Mouse (Mus musculus) small intestine, adult 2 months (tissue): ENCODE measurements around the gene Olfr836.
"Not testable (repeated sequence)": the region's sequence is repeated elsewhere in the genome, so short reads cannot be mapped to it uniquely, and the experiment has no call there.

Source experiments
- CTCF ChIP-seq: fragments of 200-500 bp; IDR thresholded peaks from 2 replicates; pipeline ENCODE4 v1.5.1; 2012; ENCODE audit warnings: low read depth, mild to moderate bottlenecking, control low read depth, inconsistent platforms, low read length, moderate library complexity, mixed read lengths; ENCODE audit not compliant: insufficient replicate concordance, insufficient read length; ENCODE audit errors: extremely low read depth
- POLR2A ChIP-seq: fragments of 200-500 bp; IDR thresholded peaks from 2 replicates; pipeline ENCODE4 v1.6.1; 2012; ENCODE audit warnings: low read depth, mild to moderate bottlenecking, control low read depth, inconsistent platforms, low read length, moderate library complexity

GRCm38 (mm10) chr9:19092889-19093753 is 27.1 kb upstream of the Olfr836 start:
- not testable (repeated sequence) for TF ChIP-seq POLR2A, CTCF
